Mouse (Mus musculus): ENCODE results near the gene Ccl11.

GRCm38 (mm10) chr11:82063454-82063853 lies 5.8 kb downstream of the Ccl11 start:
- TF ChIP-seq CTCF (IDR thresholded peaks at IDR 0.05) (no peak), POLR2A (IDR thresholded peaks at IDR 0.05; ENCODE audit: insufficient read depth, low read depth, low read length) (no peak), EP300 (IDR thresholded peaks at IDR 0.05; ENCODE audit: insufficient read depth, low read depth, low read length) (no peak)
